Mouse (Mus musculus): Measurements from ENCODE around the gene Fam178b.
A peak's percentile ranks its signal among the peaks of the same experiment; 100 is the strongest.

The Fam178b gene

DNA sequence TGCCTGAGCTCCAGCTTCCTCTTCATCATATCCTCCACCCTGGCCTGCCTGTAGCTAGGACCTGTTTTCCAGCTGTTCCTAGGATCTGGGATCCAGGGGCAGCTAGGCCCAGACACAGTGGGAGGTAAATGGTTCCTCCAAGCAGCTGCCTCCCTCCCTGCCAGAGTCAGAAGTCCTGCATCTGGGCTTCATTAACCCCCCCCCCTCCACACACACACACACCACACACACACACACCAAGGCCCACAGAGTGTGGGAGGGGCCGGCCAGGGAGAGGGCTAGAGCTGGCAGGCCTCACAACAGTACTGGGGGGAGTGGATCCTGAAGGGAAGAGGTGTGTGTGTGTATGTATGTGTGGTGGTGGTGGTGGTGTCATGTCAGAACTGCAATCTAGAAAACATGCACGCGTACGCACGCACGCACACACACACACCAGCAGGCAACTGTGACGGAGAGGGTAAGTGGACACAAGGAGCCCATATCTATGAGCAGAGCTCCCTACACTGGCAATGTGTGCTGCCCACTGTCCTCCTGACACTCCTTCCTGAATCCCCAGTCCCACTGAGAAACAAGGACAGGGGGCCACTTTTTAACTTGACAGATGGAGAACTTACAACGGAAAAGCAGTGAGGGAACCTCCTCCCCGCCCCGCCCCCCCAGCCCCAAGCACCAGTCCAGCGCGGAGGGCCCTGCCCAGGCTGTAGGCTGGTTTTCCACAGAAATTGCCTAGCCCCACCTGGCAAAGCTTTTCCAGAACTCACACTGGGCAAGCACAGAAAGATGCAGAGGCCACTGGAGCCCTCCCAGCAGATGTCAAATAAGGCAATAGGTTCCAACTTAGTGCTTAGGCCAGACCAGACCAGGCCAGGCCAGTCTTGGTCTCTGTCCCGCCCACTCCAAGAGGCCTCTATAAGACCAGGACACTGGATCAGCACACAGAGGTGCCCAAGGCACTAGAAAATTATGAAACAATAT, 94.2 kb downstream of the Fam178b start:
- DNase-seq (ENCODE audit: low spot score): peak; percentile 64

DNA sequence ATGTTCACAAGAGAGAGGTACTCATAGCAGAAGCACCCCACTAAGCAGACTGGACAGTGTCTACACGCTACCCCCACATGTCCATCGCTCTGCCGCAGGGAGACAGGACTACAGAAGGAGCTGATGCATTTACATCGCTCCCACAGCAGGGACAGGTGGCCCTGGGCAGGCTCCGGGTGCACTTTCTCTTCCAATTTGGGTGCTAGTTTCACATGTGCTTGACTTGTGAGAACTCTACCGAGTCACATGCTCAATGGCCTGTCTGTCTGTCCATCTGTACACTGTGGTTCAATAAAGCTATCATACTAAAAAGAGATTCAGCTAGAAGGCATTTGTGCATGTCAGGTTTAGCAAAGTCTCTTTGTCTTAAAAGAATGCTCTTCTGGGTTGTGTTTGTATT, 95.1 kb downstream of the Fam178b start:
- DNase-seq (ENCODE audit: low spot score): no peak

DNA sequence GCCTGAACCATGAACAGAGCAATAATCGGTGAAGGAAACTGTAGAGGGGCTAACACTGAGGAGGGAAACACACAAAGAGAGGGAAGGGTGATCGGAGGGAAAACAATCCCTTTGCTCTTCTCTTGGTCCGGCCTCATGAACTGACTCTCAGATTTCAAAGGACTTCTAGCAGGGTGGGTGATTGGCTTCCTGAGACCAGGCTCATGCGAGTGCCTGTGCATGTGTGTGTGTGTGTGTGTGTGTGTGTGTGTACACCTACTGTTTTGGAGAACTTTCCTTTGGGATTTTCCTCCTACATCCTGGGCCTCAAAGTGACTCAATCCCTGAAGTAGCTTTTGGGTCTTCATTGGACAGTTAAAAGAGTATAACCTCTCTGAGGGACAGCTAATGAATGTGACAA, 96.7 kb downstream of the Fam178b start:
- DNase-seq (ENCODE audit: low spot score): peak; percentile 58

DNA sequence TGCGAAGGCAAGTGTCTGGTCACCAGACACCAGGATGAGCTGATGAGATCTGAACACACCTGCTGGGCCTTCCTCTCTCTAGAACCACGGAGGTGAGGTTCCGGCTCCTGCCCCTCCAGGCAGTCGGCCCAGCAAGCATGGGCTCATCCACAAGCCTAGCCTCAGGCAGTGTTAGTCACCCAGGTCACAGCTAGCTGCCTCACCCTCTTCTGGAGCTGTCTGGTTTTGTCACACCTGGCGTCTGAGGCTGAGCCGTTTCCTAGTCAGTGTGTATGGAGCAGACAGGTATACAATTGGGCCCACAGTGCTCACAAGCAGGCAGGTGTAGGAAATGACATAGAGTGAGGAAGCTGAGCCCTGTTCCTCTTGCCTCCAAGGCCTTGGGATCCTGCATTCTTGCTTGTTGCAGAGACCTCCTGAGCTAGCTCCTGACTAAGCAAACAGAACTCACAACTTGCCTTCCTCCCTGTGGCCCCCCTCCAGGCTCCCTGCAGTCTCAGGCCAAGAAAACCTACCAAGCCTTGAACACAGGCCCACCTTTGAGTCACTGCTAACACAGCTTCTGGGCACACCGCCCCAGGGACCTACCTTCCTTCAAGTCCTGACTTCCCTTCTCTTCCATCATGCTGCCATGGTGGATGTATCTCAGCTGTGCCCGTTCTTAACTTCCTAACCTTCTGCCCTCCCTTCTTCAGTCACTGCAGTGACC, 99.4 kb downstream of the Fam178b start:
- no peak for DNase-seq (ENCODE audit: low spot score)

DNA sequence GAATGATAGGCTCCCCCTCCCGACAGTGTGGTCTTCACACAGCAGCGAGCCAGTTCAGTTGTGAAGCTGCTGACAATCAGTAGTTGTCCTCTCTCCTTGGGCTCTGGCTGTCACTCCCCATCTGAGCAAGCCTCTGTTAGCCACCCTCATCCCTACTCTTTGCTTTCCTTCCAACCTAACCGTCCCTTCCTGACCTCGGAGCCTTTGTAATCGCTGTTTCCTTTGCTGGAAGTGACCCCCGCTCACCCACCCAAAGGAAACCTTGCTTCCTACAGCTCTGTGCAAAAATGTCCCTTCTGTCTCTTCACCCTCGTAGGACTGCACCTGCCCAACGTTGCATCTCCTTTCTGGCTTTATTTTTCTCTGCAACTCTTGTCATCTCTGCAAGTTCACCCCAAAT, 100.8 kb downstream of the Fam178b start:
- no peak for DNase-seq (ENCODE audit: low spot score)

DNA sequence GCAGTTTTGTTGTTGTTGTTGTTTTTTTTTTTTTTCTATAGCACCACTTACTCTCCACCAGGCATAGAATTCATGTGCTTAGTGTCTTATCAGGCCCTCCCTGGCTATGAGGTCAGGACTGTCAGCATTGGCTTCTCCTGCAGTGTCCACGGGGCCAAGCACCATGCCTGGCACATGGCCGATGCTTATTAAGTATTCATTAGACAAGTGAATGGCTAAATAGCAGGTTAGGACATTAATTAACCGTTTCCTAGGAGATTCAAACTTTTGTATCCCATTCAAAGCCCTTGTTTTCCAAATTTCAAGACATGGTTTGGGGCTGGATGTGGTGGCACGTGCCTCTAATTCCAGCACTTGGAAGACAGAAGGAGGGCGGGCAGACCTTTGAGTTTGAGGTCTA, 101.7 kb downstream of the Fam178b start:
- no peak for DNase-seq (ENCODE audit: low spot score)

DNA sequence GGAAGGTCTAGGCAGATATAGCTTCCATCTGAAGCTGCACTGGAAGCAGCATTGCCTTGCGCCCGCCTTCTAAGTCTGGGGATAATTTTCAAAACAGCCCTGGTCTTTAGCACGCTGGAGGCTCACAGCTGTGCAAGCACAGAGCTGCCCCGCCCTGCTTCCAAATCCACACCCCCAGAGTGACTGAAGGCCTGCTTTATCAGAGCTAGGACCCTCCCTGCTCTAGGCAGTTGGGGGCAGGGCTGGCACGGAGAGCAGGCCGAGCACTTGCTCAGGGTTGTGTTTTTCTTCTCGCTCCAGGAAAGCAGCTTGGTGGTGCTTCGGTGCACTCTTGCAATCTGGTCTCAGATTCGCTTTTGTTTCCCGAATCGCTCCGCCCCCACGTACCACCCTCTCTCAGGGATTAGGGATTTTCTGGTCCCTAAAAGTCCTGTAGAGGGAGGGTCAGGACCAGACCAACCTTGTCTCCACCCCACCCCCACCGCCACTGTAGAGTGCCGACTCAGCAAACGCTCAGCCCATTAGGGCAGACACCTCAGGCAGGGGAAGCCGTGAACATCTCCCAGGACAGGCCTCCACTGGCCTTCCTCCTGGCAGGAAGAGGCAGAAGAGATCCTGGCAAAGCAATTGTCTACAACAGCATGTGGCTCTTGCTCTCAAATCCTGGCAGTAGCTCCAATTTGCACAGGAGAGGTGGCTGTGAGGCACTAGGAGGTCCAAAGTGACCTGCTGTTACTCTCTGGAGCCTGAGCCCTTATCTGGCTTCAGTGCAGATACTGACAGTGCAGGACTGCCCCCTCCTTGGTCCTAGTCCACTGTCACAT, 102.4 kb downstream of the Fam178b start:
- DNase-seq (ENCODE audit: low spot score): peak; percentile 88

DNA sequence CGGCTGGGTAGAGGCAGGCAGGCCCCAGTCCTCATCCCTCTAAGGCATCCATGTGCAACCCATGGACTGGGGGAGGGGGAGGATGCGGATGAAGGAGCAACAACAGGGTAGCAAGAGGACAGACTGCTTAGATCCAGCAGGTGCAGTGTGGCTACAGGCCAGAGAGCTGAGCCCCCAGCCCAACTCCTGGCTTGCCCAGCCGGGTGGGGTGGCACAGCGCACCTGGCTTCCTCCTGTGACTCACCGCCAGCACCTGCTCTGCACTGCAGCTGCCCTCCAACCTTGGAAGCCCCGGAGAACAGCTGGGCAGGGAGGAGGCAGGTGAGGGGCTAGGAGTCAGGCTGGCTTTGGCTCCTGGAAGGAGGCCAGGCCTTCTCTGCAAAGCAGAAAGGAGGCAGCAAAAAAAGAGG, 103.0 kb downstream of the Fam178b start:
- no peak for DNase-seq (ENCODE audit: low spot score)

DNA sequence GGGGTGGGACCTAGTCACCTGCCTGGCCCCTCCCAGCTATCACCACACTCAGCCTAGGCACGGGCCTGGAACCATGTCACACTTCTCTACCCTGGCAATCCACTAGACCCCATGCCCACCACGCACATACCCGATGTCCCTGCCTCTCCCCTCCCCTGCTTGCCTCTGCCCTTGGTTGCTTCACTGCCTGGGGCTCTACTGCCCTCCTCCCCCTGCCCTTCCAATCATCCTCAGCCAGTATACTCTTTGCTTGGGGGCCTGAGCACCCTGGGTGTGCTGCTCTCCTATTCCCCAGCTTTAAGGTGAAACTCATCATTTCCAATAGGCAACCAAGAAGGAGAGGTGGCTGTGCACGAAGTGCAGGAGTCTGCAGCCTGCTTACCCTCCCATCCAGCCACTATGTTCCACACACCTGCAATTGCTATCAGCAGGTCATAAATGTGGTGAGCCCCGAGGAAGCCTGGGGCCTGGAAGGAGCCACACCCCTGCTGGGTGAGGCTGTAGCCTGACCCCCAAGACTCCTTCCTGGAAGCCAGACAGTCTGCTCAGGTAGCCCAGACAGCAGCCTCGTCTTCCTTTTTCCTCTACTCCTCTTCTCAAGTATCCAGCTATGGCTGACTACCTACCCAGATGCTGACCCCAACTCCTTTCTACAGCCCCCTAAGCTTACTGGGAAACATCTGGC, 105.8 kb downstream of the Fam178b start:
- no peak for DNase-seq (ENCODE audit: low spot score)

DNA sequence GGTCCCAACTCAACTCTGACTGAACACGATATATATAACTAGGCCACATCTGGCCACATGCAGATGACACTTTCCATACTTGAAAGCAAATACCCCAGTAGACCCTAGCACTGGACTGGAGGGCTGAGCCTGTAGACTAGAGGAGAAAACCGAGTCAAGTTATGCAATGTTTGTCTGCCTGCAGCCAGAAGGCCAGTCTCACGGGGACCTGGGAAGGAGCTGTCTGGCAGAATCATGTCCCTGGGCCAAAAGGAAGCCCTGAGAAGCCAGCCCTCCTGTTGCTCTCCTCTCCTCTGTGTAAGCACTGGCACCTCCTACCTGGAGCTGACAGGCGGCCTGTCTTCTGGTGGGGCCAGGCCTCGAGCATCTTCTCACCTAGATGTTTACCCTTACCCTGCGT, 107.6 kb downstream of the Fam178b start:
- DNase-seq (ENCODE audit: low spot score): no peak

DNA sequence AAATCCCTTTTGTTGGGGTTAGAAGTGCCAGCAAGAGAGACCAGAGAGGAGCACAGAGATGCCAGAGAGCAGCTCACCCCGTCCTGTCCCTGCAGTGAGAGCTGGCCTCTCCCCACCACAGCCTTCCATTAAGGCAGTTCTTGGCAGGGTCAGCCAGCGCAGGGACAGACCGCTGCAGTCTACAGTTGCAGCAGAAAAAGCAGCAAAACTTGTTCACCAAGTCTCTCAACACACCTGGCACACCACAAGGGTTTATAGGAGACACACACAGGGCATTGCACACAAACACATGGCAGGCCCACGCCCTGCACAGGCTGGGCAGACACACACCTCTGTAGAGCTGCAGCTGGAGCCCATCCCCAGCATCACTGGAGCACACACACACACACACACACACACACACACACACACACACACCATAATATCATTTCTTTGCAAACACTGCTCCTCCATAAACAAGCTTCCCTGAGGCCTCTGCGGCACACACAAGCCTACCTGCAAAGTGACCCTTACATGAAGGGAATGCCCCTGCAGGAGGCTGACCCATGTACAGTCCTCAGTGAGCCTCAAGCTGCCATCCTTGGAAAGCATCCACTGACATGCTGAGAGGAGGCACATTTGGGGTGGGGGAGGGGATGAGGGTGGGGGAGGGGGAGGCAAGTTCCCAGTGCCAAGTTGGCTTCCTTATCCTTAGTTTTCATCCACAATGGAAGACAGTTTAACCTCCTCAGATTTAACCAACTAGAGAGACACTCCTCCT, 108.6 kb downstream of the Fam178b start:
- no peak for DNase-seq (ENCODE audit: low spot score)

DNA sequence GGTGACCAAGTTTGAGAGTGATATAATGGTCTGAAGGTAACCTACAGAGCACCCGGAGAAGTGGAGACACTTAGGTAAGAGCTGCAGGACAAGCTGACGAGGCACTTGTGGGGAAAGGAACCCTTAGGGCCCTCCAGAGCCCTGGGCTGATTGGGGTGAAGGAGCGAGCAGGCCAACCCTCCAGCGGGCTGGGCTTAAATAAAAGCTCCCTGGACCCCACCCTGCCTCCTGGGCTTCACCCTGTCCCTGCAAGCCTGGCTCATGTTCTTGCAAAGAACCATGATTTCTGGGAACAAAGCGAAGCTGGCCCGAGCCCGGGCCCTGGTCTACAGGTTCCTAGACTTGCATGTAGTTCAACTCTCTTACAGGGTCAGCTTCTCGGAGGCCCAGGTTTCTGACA, 109.5 kb downstream of the Fam178b start:
- DNase-seq (ENCODE audit: low spot score): no peak

DNA sequence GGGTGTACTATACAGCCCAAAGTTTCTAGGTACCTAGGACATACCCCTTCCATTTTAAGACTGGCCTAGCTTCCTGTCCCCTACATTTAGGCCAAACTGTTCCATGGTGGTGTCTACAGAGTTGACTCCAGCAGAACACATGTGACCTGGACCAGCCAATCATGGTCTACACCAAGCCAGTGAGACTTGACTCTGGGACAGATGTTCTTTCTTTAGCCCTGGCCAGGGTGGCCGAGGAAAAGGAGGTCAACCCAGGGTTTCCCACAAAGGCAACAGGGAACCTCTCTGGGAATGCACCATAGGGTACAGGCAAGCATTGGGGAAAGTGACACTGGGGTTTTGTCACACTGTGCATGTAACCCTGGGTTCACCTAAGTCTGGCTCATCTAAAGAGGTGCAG, 110.3 kb downstream of the Fam178b start:
- DNase-seq (ENCODE audit: low spot score): no peak

DNA sequence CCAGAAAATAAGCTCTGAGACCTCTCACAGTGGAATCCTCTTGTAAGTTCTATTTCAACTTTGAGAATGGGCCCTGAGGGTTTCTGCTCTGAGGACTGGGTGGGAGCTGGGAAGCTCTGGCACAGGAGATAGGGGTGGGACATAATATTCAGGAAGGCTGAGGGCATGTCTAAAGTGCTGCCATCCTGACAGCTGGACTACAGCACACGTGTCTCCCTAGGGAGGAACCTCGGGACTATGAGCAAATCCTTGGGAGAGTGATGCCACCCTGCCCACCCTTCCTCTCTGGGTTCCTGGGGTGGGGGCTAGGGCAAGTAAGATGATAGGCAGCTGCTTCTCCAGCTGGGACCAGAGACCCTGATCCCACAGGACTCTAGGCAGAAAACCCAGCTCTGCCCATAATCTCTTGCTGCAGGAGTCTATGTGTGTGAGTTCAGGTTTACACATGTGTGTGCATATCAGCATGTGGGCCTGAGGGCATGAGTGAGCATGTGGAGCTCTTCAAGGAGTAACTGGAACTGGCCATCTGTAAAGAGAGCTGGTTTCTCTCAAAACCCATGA, 110.8 kb downstream of the Fam178b start:
- DNase-seq (ENCODE audit: low spot score): no peak

DNA sequence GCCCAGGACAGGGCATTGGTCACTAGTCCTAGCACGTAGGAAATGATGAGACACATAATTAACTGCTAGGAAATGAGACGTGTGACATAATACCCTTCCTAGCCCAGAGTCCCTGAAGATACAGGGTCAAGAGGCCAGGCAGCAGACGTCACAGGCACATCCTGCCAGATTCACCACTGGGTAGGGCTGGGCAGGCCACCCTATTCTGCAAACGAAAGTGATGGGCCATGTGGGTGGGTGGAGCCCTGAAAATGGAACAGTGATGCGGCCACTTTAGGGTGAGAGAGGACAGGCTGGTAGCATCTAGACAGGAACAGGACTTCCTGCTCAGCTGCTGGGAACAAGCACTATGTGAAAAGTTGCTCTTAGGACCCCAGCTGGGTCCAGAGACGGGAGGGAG, 111.4 kb downstream of the Fam178b start:
- DNase-seq (ENCODE audit: low spot score): no peak

DNA sequence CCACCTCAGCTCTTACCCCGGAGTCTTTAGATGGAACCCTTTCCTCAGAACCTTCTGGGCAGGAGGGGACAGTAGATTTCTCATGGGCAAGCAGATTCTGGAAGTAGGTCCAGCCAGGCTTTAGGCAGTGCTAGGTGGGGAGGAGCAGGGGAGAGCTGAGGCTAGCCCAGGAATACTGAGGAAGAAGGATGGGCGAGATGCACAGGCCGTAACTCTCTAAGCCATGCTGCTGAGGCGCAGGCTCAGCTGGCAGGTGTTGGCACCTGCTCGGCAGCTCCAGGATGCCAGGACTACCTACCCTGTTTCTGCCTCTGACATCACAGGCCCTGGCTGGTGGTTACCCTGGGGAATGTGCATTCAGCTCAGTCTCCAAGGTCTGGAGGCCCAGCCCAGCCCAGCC, 112.7 kb downstream of the Fam178b start:
- no peak for DNase-seq (ENCODE audit: low spot score)

DNA sequence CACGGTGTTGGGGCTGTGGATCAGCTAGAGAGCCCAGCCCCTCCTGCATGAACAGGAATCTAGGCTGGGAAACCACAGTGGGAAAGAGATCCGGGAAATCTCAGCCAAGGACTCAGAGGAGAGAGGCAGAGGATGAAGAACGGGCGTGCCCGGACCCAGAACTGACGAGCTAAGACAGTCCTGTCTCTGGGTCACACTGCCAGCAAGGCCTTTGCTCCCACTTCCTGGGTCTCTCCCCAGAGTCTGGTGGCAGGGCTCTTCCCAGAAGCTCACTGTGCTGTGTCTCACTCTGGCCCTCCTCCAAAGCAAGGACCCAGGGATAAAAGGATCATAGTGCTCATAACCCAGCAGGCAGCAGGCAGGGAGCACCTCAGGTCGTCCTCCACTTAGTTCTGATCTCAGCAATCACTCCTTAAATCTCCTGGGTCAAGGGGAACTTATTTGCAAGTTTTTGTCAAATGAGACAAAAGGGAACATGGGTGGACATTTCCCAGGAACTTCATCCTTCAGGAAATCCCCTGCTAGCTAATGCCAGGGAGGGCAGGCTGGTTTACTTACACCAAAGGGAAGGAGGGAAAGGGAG, 113.2 kb downstream of the Fam178b start:
- DNase-seq (ENCODE audit: low spot score): no peak

DNA sequence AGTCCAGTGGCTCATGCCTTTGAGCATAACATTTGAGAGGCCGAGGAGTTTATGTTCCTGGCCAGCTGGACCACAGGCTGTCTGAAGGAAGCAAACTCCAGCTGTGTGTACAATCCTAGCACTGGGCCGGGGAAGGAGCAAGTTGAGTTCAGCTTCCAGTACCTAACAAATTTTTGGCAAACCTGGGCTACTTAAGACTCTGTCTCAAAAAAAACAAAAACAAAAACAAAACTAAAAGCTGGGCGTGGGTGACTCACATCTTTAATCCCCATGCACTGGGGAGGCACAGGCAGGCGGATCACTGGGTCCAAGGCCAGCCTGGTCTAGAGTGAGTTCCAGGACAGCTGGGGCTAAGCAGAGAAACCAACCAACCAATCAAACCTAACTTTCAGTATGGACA, 114.2 kb downstream of the Fam178b start:
- DNase-seq (ENCODE audit: low spot score): no peak

DNA sequence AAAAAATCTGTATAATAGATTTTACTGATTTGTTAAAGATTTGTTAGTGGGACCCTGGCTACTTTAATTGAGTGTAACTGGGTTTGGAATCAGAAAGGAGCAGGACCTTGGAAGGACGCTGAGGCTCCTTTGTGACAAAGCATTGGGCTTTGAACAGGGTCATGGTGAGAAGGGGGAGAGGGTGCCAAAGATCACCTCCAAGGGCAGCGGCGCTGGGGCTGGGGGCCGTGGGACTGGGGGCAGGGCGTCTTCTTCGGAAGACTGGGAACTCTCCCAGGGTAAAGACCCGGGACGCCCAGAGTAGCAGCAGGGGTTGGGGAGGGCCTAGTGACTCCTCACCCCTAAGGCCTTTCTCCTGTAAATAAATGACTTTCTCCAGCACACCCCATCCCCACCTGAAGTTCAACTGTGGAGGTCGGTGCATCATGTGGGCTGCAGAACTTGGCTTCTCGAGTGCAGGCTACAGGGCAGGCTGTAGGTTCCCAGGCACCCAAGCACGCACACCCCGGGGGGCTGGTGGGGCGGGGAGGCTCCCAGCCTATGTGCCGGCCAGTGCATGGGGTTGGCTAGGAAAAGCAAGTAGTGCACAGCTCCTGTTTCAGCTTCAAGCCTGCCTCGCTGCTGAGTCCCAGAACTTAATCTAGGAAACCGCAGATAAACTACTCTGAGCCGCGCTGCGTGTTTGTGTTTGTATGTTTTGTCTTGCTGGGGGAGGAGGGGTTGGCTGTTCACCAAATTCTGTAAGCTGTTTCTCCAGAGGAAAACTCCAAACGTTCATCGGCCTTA, 115.0 kb downstream of the Fam178b start:
- no peak for DNase-seq (ENCODE audit: low spot score)

DNA sequence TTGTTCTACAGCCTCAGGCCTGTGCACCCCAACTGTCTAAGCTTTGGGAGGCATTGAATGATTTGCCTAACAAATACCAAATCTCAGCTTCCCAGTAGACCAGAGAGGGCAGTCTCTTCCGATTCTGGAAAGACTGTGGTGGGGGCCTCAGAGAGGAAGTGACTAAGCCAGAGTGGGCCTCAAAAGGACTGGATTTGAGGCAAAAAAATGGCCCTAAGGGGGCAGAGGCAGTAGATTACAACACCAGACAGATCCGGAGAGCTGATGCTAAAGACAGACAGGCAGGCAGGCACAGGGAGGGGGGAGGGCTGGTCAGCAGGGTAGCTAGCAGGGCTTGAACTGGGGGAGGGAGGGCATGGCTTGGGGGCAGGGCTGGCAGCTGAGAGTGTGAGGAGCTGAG, 116.6 kb downstream of the Fam178b start:
- no peak for DNase-seq (ENCODE audit: low spot score)
